Mouse (Mus musculus) CH12.LX (cell line): ENCODE data around the gene Atp13a5. TPM values are rescaled to one million over a fixed set of nuclear protein-coding genes. Genes with fewer than 3 reads are reported as not detected.

ENCODE experiments used
- DNase-seq: peaks from one replicate; pipeline ENCODE4 v3.0.0-alpha.2; 2013; ENCODE audit errors: extremely low read depth
- H3K27ac ChIP-seq: 2 replicates; pipeline ENCODE4 v1.5.1; 2012; ENCODE audit warnings: low read depth, mild to moderate bottlenecking, control low read depth, moderate library complexity; ENCODE audit not compliant: insufficient read depth
- H3K27me3 ChIP-seq: replicated peaks from 2 replicates; pipeline ENCODE3; 2012; ENCODE audit warnings: inconsistent platforms
- H3K36me3 ChIP-seq, 2 experiments: replicated peaks in 1 of 2; 2 replicates each; pipeline versions ENCODE3 to v1.6.1; 2012; ENCODE audit warnings: inconsistent platforms in 1 of 2, low read length in 1 of 2, mild to moderate bottlenecking in 1 of 2, mixed read lengths in 1 of 2, moderate library complexity in 1 of 2; ENCODE audit not compliant: control insufficient read depth in 1 of 2, insufficient read depth in 1 of 2
- H3K4me1 ChIP-seq, 2 experiments: 2 replicates each; pipeline ENCODE4 v1.6.1; 2012; ENCODE audit warnings: inconsistent platforms in 1 of 2, moderate library complexity in 1 of 2; ENCODE audit not compliant: insufficient read depth in 2 of 2, control insufficient read depth in 1 of 2
- H3K4me2 ChIP-seq: 2 replicates; pipeline ENCODE4 v1.6.1; 2012; ENCODE audit warnings: low read depth, mild to moderate bottlenecking, control low read depth; ENCODE audit not compliant: poor library complexity, insufficient read depth, severe bottlenecking
- H3K4me3 ChIP-seq, 3 experiments: fragments of 150-350 bp in 1 of 3; sonication (generic) in 1 of 3; replicated peaks in 1 of 3; 2 replicates each; pipeline versions ENCODE3 to v1.5.1; 2011 to 2012; ENCODE audit warnings: low read depth in 2 of 3, low read length in 2 of 3, mild to moderate bottlenecking in 2 of 3, moderate library complexity in 2 of 3, control low read depth in 1 of 3, improper control_type of control experiment in 1 of 3, inconsistent platforms in 1 of 3, mixed read lengths in 1 of 3; ENCODE audit not compliant: poor library complexity in 1 of 3
- H3K79me2 ChIP-seq: replicated peaks from 2 replicates; pipeline ENCODE4 v1.6.1; 2012; ENCODE audit warnings: mild to moderate bottlenecking, moderate library complexity; ENCODE audit not compliant: control insufficient read depth, poor library complexity, insufficient read depth, severe bottlenecking; ENCODE audit errors: extremely low read depth
- H3K9ac ChIP-seq: 2 replicates; pipeline ENCODE4 v1.6.1; 2012; ENCODE audit warnings: low read depth, mild to moderate bottlenecking, control low read depth, moderate library complexity; ENCODE audit not compliant: insufficient read depth
- H3K9me3 ChIP-seq: replicated peaks from 2 replicates; pipeline ENCODE3; 2012; ENCODE audit warnings: low read length, inconsistent platforms, mixed read lengths
- BHLHE40 ChIP-seq: IDR thresholded peaks from 2 replicates; pipeline ENCODE4 v1.6.1; 2011; ENCODE audit warnings: mild to moderate bottlenecking, low read depth, low read length, improper control_type of control experiment
- CHD2 ChIP-seq: IDR thresholded peaks from 2 replicates; pipeline ENCODE4 v1.6.1; 2011; ENCODE audit warnings: low read length, improper control_type of control experiment
- CTCF ChIP-seq, 2 experiments: IDR thresholded peaks in 1 of 2; conservative IDR thresholded peaks in 1 of 2; 2 replicates each; pipeline ENCODE4 v1.5.1; 2011 to 2012; ENCODE audit warnings: low read depth in 2 of 2, low read length in 2 of 2, improper control_type of control experiment in 1 of 2, inconsistent platforms in 1 of 2, mild to moderate bottlenecking in 1 of 2, moderate library complexity in 1 of 2
- ETS1 ChIP-seq: conservative IDR thresholded peaks from 2 replicates; pipeline ENCODE4 v1.6.1; 2012; ENCODE audit warnings: low read depth, mild to moderate bottlenecking, inconsistent platforms, low read length, improper control_type of control experiment, moderate library complexity
- GABPA ChIP-seq: IDR thresholded peaks from 2 replicates; pipeline ENCODE4 v1.6.1; 2012; ENCODE audit warnings: low read depth, low read length, improper control_type of control experiment, inconsistent platforms; ENCODE audit not compliant: insufficient replicate concordance
- IRF4 ChIP-seq: IDR thresholded peaks from 2 replicates; pipeline ENCODE4 v1.6.1; 2014; ENCODE audit warnings: low read depth, mild to moderate bottlenecking, inconsistent platforms, low read length, improper control_type of control experiment
- JUN ChIP-seq: IDR thresholded peaks from 2 replicates; pipeline ENCODE4 v1.6.1; 2011; ENCODE audit warnings: low read depth, mild to moderate bottlenecking, low read length, improper control_type of control experiment, moderate library complexity; ENCODE audit not compliant: insufficient read depth
- JUND ChIP-seq: conservative IDR thresholded peaks from 2 replicates; pipeline ENCODE4 v1.6.1; 2011; ENCODE audit warnings: low read depth, low read length, improper control_type of control experiment
- KAT2A ChIP-seq: IDR thresholded peaks from 2 replicates; pipeline ENCODE4 v1.6.1; 2012; ENCODE audit warnings: low read length, improper control_type of control experiment, inconsistent platforms; ENCODE audit not compliant: insufficient replicate concordance
- MAX ChIP-seq: IDR thresholded peaks from 2 replicates; pipeline ENCODE4 v1.6.1; 2011; ENCODE audit warnings: low read length, improper control_type of control experiment
- MAZ ChIP-seq: IDR thresholded peaks from 2 replicates; pipeline ENCODE4 v1.6.1; 2012; ENCODE audit warnings: low read depth, mild to moderate bottlenecking, inconsistent platforms, low read length, improper control_type of control experiment, moderate library complexity
- MEF2A ChIP-seq: IDR thresholded peaks from 2 replicates; pipeline ENCODE4 v1.6.1; 2014; ENCODE audit warnings: low read depth, mild to moderate bottlenecking, inconsistent platforms, low read length, improper control_type of control experiment, borderline replicate concordance
- MXI1 ChIP-seq: IDR thresholded peaks from 2 replicates; pipeline ENCODE4 v1.6.1; 2011; ENCODE audit warnings: mild to moderate bottlenecking, low read depth, low read length, improper control_type of control experiment
- NELFE ChIP-seq: IDR thresholded peaks from 2 replicates; pipeline ENCODE4 v1.6.1; 2011; ENCODE audit warnings: low read depth, low read length, improper control_type of control experiment
- NRF1 ChIP-seq: IDR thresholded peaks from 2 replicates; pipeline ENCODE4 v1.6.1; 2014; ENCODE audit warnings: low read depth, mild to moderate bottlenecking, inconsistent platforms, low read length, improper control_type of control experiment, moderate library complexity
- RAD21 ChIP-seq: IDR thresholded peaks from 2 replicates; pipeline ENCODE4 v1.6.1; 2011; ENCODE audit warnings: low read depth, mild to moderate bottlenecking, low read length, improper control_type of control experiment, moderate library complexity
- RCOR1 ChIP-seq: conservative IDR thresholded peaks from 2 replicates; pipeline ENCODE4 v1.6.1; 2012; ENCODE audit warnings: low read depth, mild to moderate bottlenecking, inconsistent platforms, low read length, improper control_type of control experiment
- SMC3 ChIP-seq: IDR thresholded peaks from 2 replicates; pipeline ENCODE4 v1.6.1; 2011; ENCODE audit warnings: low read depth, low read length, improper control_type of control experiment
- TCF12 ChIP-seq: IDR thresholded peaks from 2 replicates; pipeline ENCODE4 v1.6.1; 2014; ENCODE audit warnings: low read depth, mild to moderate bottlenecking, inconsistent platforms, low read length, improper control_type of control experiment
- UBTF ChIP-seq: IDR thresholded peaks from 2 replicates; pipeline ENCODE4 v1.6.1; 2012; ENCODE audit warnings: low read depth, mild to moderate bottlenecking, inconsistent platforms, low read length, improper control_type of control experiment, moderate library complexity
- USF1 ChIP-seq: IDR thresholded peaks from 2 replicates; pipeline ENCODE4 v1.6.1; 2014; ENCODE audit warnings: low read depth, mild to moderate bottlenecking, inconsistent platforms, low read length, improper control_type of control experiment
- USF2 ChIP-seq: conservative IDR thresholded peaks from 2 replicates; pipeline ENCODE4 v1.6.1; 2011; ENCODE audit warnings: low read depth, low read length, improper control_type of control experiment
- ZC3H11A ChIP-seq: IDR thresholded peaks from 2 replicates; pipeline ENCODE4 v1.6.1; 2012; ENCODE audit warnings: low read depth, mild to moderate bottlenecking, inconsistent platforms, low read length, improper control_type of control experiment
- ZKSCAN1 ChIP-seq: IDR thresholded peaks from 2 replicates; pipeline ENCODE4 v1.6.1; 2012; ENCODE audit warnings: low read depth, inconsistent platforms, low read length, improper control_type of control experiment, borderline replicate concordance
- ZNF384 ChIP-seq: IDR thresholded peaks from 2 replicates; pipeline ENCODE4 v1.6.1; 2012; ENCODE audit warnings: low read depth, low read length, improper control_type of control experiment, inconsistent platforms
- dilution Hi-C: fragments of 300-500 bp; cut with MboI; formaldehyde crosslinking; loops from 2 replicates; pipeline ENCODE4 v1.14.3; 2020; ENCODE audit warnings: low sequenced_read_pairs; ENCODE audit not compliant: extremely low pct_unique_long_range_greater_than_20kb, extremely low pct_ligation_motif_present
- in situ Hi-C: fragments of 300-500 bp; cut with MboI; formaldehyde crosslinking; loops from 3 replicates; pipeline ENCODE4 v1.14.3; 2019; ENCODE audit warnings: low sequenced_read_pairs, low pct_ligation_motif_present, low pct_unique_long_range_greater_than_20kb, mixed read lengths
- polyA plus RNA-seq: library from polyadenylated mRNA; unstranded; fragments of >175 nt; gene quantifications from 2 replicates; pipeline ENCODE4 v1.2.1, GENCODE M21; 2012; ENCODE audit warnings: low read depth; ENCODE audit not compliant: insufficient read length
- total RNA-seq, 2 experiments: library from RNA; depleted of rRNA; stranded (reverse); fragments of 300-350 nt in 1 of 2; fragments of >200 nt in 1 of 2; gene quantifications; 2 replicates each; pipeline ENCODE4 v1.2.3; 2012 to 2014

The Atp13a5 gene
- total RNA-seq (2012; rRNA removed) (not detected in 2 replicates), total RNA-seq (2014; rRNA removed) (not detected in 2 replicates), polyA plus RNA-seq (not detected in 2 replicates)

DNA sequence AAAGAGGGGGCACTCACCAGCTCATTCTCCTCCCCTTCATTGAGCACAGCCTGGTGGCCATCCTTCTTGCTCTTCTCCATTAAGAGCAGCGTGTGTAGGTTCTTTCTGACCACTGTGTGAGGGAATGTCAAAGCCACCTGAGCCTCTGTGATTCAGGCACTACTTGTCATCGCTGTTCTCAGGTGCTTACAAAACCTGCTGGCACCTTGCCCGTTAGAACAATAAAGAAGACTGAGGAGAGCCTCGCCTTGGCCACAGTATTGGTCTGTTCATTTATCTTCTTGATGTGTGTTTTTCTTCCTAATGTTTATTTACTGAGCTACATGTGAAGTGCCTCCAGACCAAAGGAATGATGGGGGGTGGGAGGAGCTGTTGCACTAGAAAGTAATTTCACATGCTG is at the start of gene Atp13a5:
Gene Atp13a5, minus strand, starts transcription at position 275 of the 400 bp plus-strand sequence.
- DNase-seq: no peak
- Histone ChIP-seq H3K9ac (no peak within 1 kb of the TSS), H3K4me2 (no peak within 1 kb of the TSS), H3K27ac (no peak within 1 kb of the TSS), H3K4me3 (no peak within 1 kb of the TSS), H3K27me3 (no peaks in the 10 kb centered on the region), H3K4me1 (no peaks in the 10 kb centered on the region), H3K79me2 (no peaks in the 10 kb centered on the region), H3K9me3 (no peaks in the 10 kb centered on the region), H3K36me3 (no peaks in the 10 kb centered on the region)
- in situ Hi-C loops: no loop called here
- TF ChIP-seq GABPA (no peak), JUND (no peak), SMC3 (no peak), CHD2 (no peak), UBTF (no peak), MEF2A (no peak), ZNF384 (no peak), KAT2A (no peak), ZC3H11A (no peak), MAZ (no peak), RCOR1 (no peak), NRF1 (no peak), RAD21 (no peak), TCF12 (no peak), USF2 (no peak)
- dilution Hi-C loops: no loop called here

DNA sequence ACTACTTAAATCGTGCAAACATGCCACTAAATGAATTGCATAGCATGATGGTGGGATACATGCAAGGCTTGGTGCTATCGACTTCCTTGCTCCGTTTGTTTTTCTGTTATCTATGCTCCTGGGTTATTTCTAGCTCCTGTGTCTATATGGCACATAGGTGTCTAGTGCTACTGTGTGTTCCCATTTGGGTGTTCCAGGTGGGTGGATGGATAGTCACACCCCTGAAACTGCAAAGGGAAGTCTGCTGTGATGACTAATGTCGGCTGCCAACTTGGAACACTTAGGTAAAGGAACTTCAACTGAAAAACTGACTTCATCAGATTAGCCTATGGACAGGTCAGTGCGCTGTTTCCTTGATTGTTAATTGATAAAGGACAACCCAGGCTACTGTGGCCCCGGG is 36.3 kb upstream of the Atp13a5 start:
- Histone ChIP-seq H3K9ac (no peak overlapping the region), H3K9me3 (no peaks in the 10 kb centered on the region), H3K4me2 (no peak overlapping the region), H3K4me3 (no peak overlapping the region), H3K27ac (no peak overlapping the region), H3K36me3 (no peaks in the 10 kb centered on the region), H3K4me1 (no peaks in the 10 kb centered on the region), H3K27me3 (peaks cover 7% of the 10 kb centered on the region), H3K79me2 (no peaks in the 10 kb centered on the region)
- dilution Hi-C loops: no loop called here
- in situ Hi-C loops: no loop called here
- DNase-seq: no peak
- TF ChIP-seq CTCF (conservative IDR thresholded peaks at IDR 0.05 in 1 of 2, IDR thresholded peaks at IDR 0.05 in 1 of 2; ENCODE audit: low read depth in 2 of 2, low read length in 2 of 2) (no peak), ZKSCAN1 (no peak), JUND (no peak), MAX (no peak), IRF4 (no peak), USF1 (no peak), MXI1 (no peak), ZC3H11A (no peak), JUN (no peak), UBTF (no peak), NELFE (no peak), RCOR1 (no peak), ETS1 (no peak), BHLHE40 (no peak)
